Mouse (Mus musculus): ENCODE measurements around the gene Jag1. TPM values are rescaled to one million over a fixed set of nuclear protein-coding genes. Genes with fewer than 3 reads are reported as not detected.

The Jag1 gene
- 1 to 10 TPM; 5.9 to 7.6 TPM for total RNA-seq (2021)

DNA sequence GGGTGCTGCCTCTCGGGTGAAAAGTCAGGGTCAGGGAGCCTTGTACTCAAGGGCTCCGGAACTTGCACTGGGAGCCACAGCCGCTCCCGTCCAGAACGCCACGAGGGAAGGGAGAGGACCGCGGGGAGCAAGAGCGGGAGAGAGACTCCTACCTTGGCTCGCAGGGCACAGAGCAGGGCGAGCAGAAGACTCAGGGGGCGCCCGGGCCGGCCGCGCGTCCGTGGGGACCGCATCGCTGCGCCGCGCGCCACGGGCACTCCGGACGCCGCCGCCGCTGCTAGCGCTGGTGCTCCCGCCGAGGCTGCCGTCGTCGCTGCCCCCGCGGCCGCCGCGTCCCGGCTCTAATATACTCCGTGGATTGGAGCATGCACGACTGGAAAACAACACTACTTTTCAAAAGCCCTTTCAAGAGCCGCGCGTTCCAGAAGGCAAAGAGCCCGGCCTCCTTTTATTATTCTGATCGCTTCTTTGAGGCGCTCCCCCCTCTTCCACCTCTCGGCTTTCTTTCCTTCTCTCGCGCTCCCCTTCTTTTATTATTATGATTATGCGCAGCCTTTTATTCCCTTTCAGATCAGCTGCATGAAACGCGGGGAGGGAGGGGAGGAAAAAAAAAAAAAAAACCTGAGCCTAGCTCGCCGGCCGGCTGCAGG, at the start of gene Jag1:
Gene Jag1 (minus strand): TSS at position 620 of the 650 bp plus-strand sequence.
- intact Hi-C loops (cut with DNase I) = loop anchor here (2.0 kb wide), 1 partner anchor 617 kb away; no protein-coding TSS in a partner anchor
- DNase-seq (ENCODE audit: extremely low spot score in 1 of 2, low spot score in 2 of 2) = peak in 1 of 2 experiments; percentile 63

DNA sequence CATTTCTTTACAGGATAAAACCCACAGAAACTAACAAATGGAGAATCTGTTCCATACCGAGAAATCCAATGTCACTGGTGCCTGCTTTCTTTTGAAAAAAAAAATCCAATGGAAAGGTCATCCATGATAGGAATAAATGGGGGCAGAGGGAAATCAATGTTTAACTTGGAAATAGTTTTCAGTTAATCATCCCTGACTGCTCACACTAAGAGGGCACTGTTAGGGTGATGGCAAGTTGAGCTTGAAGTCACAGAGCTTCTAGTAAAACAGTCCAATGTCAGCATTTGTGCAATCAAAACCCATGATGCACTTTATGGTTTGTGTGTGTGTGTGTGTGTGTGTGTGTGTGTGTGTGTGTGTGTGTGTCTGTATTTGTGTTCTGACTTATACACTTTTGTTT, 39.6 kb upstream of the Jag1 start:
- intact Hi-C loops (cut with DNase I) = no loop called here
- no peak for DNase-seq (ENCODE audit: extremely low spot score in 1 of 2, low spot score in 2 of 2)

DNA sequence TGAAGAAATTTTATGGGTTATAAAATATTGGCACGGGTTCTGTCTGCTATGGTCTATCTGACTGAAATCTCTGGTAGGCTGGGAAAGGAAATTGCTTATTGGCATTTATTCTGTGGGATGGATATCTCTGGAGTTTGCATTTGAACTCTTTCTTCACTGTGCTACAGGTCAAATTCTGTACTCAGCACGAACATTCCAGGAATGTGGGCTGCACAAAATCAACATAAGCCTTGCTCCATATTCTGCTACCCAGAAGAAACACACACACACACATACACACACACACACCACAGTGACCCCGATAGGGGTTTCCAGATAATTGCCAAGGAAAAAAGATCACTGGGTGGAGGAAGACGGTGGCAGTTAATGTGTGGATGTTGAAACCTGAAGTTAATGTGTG, 37.4 kb upstream of the Jag1 start:
- no peak for DNase-seq (ENCODE audit: extremely low spot score in 1 of 2, low spot score in 2 of 2)
- intact Hi-C loops (cut with DNase I) = no loop called here

DNA sequence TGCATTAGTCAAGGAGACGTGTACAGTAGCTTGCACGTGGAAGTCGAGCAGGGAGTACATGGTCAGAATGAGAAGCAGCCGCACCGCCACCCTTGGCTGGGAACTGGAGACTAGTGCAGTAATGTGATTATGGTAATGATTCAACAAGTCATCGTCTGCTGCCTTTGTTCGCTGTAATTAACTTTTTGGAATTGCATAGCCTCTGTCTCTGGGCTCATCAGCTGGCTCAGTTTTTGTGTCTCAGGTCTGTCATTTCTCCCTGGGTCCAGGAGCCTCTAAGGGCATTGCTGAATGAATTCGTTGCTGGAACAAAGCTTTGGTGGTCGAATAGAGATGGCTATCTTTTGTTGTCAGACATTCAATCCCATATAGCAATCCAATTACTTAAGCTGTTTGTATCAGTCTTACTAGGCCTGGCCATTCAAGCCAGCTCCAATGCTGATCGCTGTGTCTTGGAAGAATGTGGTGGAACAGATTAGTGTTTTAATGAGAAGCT, 36.8 kb upstream of the Jag1 start:
- no peak for DNase-seq (ENCODE audit: extremely low spot score in 1 of 2, low spot score in 2 of 2)
- intact Hi-C loops (cut with DNase I) = no loop called here

DNA sequence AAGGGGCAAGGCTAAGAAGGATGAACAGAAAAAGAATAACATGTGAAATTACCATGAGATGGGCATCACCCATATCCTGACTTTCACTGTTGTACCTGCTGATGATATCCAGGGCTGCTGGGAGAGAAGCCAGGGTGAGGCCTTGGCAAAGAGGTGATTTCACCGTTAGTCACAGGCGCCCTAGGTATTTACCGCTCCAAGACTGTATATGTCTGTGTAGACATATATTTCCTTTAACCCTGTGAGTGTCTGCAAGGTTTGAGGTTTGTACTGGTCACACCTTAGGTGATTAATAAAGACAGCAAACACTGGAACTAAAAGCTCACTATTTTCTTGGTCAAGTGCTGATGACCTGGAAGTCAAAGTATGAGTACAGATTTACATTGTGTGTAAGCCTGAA, 34.5 kb upstream of the Jag1 start:
- no peak for DNase-seq (ENCODE audit: extremely low spot score in 1 of 2, low spot score in 2 of 2)
- intact Hi-C loops (cut with DNase I) = no loop called here

GRCm38 (mm10) chr2:137146938-137147666, 30.7 kb upstream of the Jag1 start:
- DNase-seq (ENCODE audit: extremely low spot score in 1 of 2, low spot score in 2 of 2) = no peak
- intact Hi-C loops (cut with DNase I) = no loop called here

DNA sequence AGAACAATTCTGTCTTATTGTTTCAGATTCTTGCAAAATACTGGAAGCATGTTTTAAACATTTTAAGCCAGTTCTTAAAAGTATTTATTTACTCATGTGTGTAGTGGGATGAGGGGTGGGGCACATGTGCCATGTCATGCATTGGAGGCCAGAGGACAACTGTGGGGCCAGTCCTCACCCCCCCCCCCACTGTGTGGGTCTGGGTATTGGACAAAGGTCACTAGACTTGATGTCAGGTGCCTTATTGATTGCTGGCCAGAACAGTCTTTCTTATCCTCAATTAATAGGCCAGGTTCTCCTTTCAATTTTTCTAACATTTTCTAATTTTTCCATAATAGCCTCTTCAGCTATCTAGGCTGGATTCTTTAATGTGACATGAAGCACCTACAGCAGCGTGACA, 21.6 kb upstream of the Jag1 start:
- DNase-seq (ENCODE audit: extremely low spot score in 1 of 2, low spot score in 2 of 2) = no peak
- intact Hi-C loops (cut with DNase I) = no loop called here

DNA sequence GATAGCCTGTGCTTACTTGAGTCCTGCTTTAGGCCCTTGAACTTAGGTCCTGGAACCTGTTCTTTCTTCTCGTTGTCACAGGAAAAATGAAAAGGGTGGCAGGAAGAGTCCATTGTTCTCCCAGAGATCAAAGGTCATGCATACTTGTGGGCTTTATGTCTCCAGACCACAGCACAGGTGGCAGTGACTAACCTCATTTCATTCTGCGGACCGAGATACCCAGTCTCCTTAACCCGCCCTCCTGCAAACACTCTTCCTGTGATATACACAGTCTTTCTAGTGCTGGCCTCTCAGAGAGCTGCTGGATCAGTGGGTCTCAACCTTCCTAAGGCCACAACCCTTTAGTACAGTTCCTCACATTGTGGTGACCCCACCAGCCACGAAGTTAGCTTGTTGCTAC, 17.6 kb upstream of the Jag1 start:
- intact Hi-C loops (cut with DNase I) = no loop called here
- DNase-seq (ENCODE audit: extremely low spot score in 1 of 2, low spot score in 2 of 2) = no peak

DNA sequence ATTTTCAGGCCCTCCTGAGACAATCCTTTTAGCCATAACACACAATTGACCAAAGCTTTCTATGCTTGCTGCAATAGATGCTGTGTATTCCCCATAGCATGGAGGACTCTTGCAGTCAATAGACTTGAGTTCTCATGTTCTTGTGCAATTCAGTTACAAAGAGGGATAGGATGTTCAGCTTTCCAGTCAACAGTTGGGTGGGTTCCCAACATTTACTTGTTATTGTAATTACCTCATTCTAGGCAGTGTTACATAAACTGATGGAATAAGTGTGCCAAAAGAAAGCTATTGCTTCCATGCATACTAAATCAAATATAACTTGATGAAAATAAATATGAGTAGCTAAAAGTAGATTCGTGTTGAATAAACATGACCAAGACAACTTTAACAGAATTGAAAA, 8.4 kb upstream of the Jag1 start:
- DNase-seq (ENCODE audit: extremely low spot score in 1 of 2, low spot score in 2 of 2) = no peak
- intact Hi-C loops (cut with DNase I) = no loop called here

GRCm38 (mm10) chr2:137117321-137117690, 862 bp upstream of the Jag1 start:
- DNase-seq (ENCODE audit: extremely low spot score in 1 of 2, low spot score in 2 of 2) = peak; percentile 56 to 91
- intact Hi-C loops (cut with DNase I) = loop anchor here (2.0 kb wide), 1 partner anchor 615 kb away; no protein-coding TSS in a partner anchor

DNA sequence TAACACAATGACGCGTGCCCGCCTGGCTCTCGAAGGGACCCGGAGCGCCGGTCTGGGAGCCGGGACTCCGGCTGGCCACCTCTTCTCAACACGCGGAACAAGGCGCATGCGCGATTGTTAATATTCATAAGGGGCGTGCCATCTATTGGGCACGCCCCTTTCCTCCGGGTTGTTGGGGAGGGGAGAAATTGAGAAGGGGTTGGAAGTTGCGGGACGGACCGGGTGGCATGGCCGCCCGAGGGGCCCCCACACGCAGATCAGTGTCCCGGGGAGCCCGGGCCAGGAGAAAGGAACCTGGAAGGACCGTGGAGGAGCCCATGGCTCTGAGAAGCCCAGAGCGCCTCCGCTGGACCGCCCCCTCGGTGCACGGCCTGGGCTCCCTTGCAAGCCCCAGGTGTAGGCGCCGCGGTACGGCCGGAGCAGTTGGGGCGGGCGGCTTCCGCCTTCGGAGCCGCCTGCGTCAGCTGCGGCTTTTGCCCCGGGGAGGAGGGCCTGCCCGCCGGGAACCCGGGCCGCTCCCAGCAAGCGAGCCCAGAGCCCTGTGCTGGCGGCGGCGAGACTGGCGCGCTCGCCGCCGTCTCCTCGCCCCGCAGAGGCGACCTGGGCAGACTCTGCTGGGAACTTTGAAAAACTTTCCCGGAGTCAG, 354 bp upstream of the Jag1 start:
- intact Hi-C loops (cut with DNase I) = loop anchor here (2.0 kb wide), 1 partner anchor 616 kb away; no protein-coding TSS in a partner anchor
- peak; percentile 69 to 92 for DNase-seq (ENCODE audit: extremely low spot score in 1 of 2, low spot score in 2 of 2)

DNA sequence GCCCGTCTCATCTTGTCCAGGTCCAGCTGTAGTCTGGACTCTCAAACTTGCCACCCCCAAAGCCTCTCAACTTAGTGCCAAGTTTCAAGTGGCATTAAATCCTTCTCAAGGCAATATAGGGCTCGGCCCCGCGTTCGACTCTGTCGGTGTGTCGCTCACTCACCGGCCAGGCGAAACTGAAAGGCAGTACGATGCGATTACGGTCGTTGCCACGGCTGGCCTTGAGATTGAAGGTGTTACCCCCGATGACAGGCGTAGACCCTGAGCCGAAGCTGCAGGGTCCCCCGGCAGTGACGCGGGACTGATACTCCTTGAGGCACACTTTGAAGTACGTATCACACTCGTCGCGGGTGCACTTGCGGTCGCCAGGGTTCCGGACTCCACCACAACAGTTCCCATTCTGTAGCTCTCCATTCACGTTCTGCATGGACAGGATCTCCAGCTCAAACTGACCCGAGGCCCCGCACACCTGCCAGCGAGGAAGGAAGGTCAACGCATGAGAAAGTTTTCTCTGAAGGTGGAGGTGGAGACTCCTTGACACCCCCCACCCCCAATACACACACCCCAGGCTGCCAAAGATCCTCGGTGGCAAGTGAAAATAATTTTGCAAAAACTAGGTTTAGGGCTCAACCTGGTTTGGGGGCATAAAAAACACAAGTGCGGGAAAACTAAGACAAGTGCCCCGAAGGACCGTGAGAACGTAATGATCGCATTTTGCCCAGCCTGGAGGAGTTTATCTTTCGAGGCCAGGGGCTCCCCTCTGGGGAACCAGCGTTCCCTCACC, 1.0 kb downstream of the Jag1 start:
- peak in 1 of 2 experiments; percentile 41 for DNase-seq (ENCODE audit: extremely low spot score in 1 of 2, low spot score in 2 of 2)
- intact Hi-C loops (cut with DNase I) = loop anchor here (2.0 kb wide), 2 partner anchors 617 to 827 kb away; no protein-coding TSS in a partner anchor

- intact Hi-C loops (cut with DNase I) = loop anchor here (2.0 kb wide), 1 partner anchor 828 kb away; no protein-coding TSS in a partner anchor
- peak; percentile 72 to 90 for DNase-seq (ENCODE audit: extremely low spot score in 1 of 2, low spot score in 2 of 2)
Measured at GRCm38 (mm10) chr2:137114248-137115096, 2.0 kb downstream of the Jag1 start.

GRCm38 (mm10) chr2:137113288-137114061, 3.0 kb downstream of the Jag1 start:
- peak in 1 of 2 experiments; percentile 30 for DNase-seq (ENCODE audit: extremely low spot score in 1 of 2, low spot score in 2 of 2)
- intact Hi-C loops (cut with DNase I) = loop anchor here (2.0 kb wide), 1 partner anchor 829 kb away; no protein-coding TSS in a partner anchor

GRCm38 (mm10) chr2:137110214-137110898, 6.1 kb downstream of the Jag1 start:
- DNase-seq (ENCODE audit: extremely low spot score in 1 of 2, low spot score in 2 of 2) = no peak
- intact Hi-C loops (cut with DNase I) = no loop called here

GRCm38 (mm10) chr2:137109321-137110213, 6.9 kb downstream of the Jag1 start:
- DNase-seq (ENCODE audit: extremely low spot score in 1 of 2, low spot score in 2 of 2) = peak in 1 of 2 experiments; percentile 57

More at GRCm38 (mm10) chr2:137109321-137110213, 6.9 kb downstream of the Jag1 start:
- intact Hi-C loops (cut with DNase I) = no loop called here

All from left cerebral cortex, postnatal 10 days (tissue).